Mouse (Mus musculus) cortical plate, adult 2 months (tissue): ENCODE measurements around the gene 1110032A03Rik.

Experiments
- CTCF ChIP-seq: fragments of 200-500 bp; IDR thresholded peaks from 2 replicates; pipeline ENCODE4 v1.5.1; 2011; ENCODE audit warnings: mild to moderate bottlenecking, control low read depth, low read length; ENCODE audit not compliant: insufficient read depth; ENCODE audit errors: extremely low read depth
- POLR2A ChIP-seq: fragments of 200-500 bp; IDR thresholded peaks from 2 replicates; pipeline ENCODE4 v1.6.1; 2011; ENCODE audit warnings: mild to moderate bottlenecking, low read length, control low read depth; ENCODE audit not compliant: insufficient read depth; ENCODE audit errors: extremely low read depth

DNA sequence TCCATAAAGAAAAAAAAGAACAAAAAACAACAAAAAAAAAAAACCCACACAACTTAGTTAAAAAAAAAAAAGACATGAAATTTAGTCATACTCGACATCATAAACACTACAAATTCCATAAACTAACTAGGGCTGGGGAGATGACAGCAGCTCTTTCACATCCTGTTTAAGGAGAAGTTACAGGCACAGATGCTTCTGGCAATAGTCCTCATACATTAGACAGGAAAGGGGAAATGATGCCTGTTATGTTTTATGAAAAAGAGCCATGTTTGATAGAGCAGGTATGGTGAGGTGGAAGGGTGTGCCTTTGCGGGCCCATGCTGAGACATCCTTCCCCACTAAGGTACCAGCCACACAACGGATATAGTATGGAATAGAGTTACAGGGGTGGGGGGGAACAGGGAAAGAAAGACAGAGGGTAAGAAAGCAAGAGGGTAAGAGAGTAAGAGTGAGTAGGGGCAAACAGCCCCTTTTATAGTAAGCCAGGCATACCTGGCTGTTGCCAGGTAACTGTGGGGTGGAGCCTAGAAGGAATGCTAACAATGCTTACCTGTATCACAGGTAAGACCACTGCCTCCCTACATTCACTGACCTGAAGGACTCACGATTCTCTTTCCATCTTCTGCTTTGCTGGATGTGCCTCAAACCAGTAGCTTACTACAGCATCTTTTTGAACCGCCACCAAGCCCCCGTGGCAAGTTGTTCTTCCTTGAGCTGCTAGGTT lies 13.6 kb downstream of the 1110032A03Rik start:
- TF ChIP-seq CTCF (no peak), POLR2A (no peak)
